Mouse (Mus musculus): ENCODE measurements around the gene Nin. TPM values are rescaled to one million over a fixed set of nuclear protein-coding genes. Genes with fewer than 3 reads are reported as not detected.

Gene Nin
- polyA plus RNA-seq, 1 experiment from 2014 or later, result 11.0 TPM

GRCm38 (mm10) chr12:70075001-70075400, 38.5 kb downstream of the Nin start:
- no peak for ATAC-seq (ENCODE audit: low FRiP score, low read depth)
- Histone ChIP-seq H3K9ac (no peak overlapping the region), H3K4me2 (replicated peaks) (no peak overlapping the region), H3K9me3 (no peaks in the 10 kb centered on the region), H3K36me3 (peaks cover 16% of the 10 kb centered on the region), H3K27me3 (no peaks in the 10 kb centered on the region), H3K4me1 (0 out of 2 replicates have a peak, but pooled peaks cover 4% of the 10 kb centered on the region), H3K4me3 (no peak overlapping the region), H3K27ac (no peak overlapping the region)
- 86% methylated on average over 2 of the region's 2 CpGs for WGBS

- no peak overlapping the region for H3K27ac ChIP-seq
- whole genome bisulfite sequencing, result 78% methylated on average over 7 of the region's 7 CpGs
- no peaks in the 10 kb centered on the region for H3K9me3 ChIP-seq
- H3K4me3 ChIP-seq, result no peak overlapping the region
- peaks cover 20% of the 10 kb centered on the region for H3K4me1 ChIP-seq
- peaks cover 4% of the 10 kb centered on the region for H3K36me3 ChIP-seq
- no peak overlapping the region for H3K4me2 ChIP-seq (replicated peaks)
- H3K27me3 ChIP-seq, result no peaks in the 10 kb centered on the region
- ATAC-seq (ENCODE audit: low FRiP score, low read depth), result no peak
- no peak overlapping the region for H3K9ac ChIP-seq
These were observed 42.6 kb downstream of the Nin start for GRCm38 (mm10) chr12:70070888-70071287.

- Histone ChIP-seq H3K27me3 (no peaks in the 10 kb centered on the region), H3K36me3 (peaks cover 4% of the 10 kb centered on the region), H3K9ac (no peak overlapping the region), H3K4me2 (replicated peaks) (no peak overlapping the region), H3K9me3 (no peaks in the 10 kb centered on the region), H3K27ac (no peak overlapping the region), H3K4me3 (no peak overlapping the region), H3K4me1 (peaks cover 20% of the 10 kb centered on the region)
- ATAC-seq (ENCODE audit: low FRiP score, low read depth), result no peak
- WGBS, result 41% methylated on average over 4 of the region's 4 CpGs
These were observed 43.2 kb downstream of the Nin start for GRCm38 (mm10) chr12:70070306-70070705.

- Histone ChIP-seq H3K36me3 (no peaks in the 10 kb centered on the region), H3K4me2 (replicated peaks) (no peak overlapping the region), H3K27ac (no peak overlapping the region), H3K27me3 (no peaks in the 10 kb centered on the region), H3K9me3 (no peaks in the 10 kb centered on the region), H3K4me1 (peaks cover 20% of the 10 kb centered on the region), H3K4me3 (no peak overlapping the region), H3K9ac (0 out of 2 replicates have a peak overlapping the region, but pooled peaks have one; percentile 25)
- ATAC-seq (ENCODE audit: low FRiP score, low read depth), result 0 out of 2 replicates have a peak, but pooled peaks have one; percentile 15
- WGBS, result 11% methylated on average over 6 of the region's 6 CpGs
These were observed 44.8 kb downstream of the Nin start for GRCm38 (mm10) chr12:70068647-70069257.

GRCm38 (mm10) chr12:70067849-70068248, 45.7 kb downstream of the Nin start:
- H3K4me2 ChIP-seq (replicated peaks), result no peak overlapping the region
- no peak overlapping the region for H3K9ac ChIP-seq
- H3K4me1 ChIP-seq, result peaks cover 19% of the 10 kb centered on the region
- WGBS, result 77% methylated on average over 9 of the region's 9 CpGs
- H3K27ac ChIP-seq, result no peak overlapping the region
- no peaks in the 10 kb centered on the region for H3K36me3 ChIP-seq
- no peaks in the 10 kb centered on the region for H3K9me3 ChIP-seq
- ATAC-seq (ENCODE audit: low FRiP score, low read depth), result no peak
- H3K4me3 ChIP-seq, result no peak overlapping the region
- H3K27me3 ChIP-seq, result no peaks in the 10 kb centered on the region

- Histone ChIP-seq H3K4me2 (replicated peaks) (no peak overlapping the region), H3K27ac (no peak overlapping the region), H3K4me3 (no peak overlapping the region), H3K9me3 (no peaks in the 10 kb centered on the region), H3K36me3 (peaks cover 8% of the 10 kb centered on the region), H3K4me1 (peaks cover 20% of the 10 kb centered on the region), H3K27me3 (no peaks in the 10 kb centered on the region), H3K9ac (no peak overlapping the region)
- ATAC-seq (ENCODE audit: low FRiP score, low read depth), result peak; percentile 72; the same call in 1 of the 2 replicates
- 36% methylated on average over 3 of the region's 3 CpGs for WGBS
These were observed 51.4 kb downstream of the Nin start for GRCm38 (mm10) chr12:70062114-70062513.

- H3K27ac ChIP-seq, result no peak overlapping the region
- peaks cover 27% of the 10 kb centered on the region for H3K36me3 ChIP-seq
- WGBS, result 62% methylated on average over 14 of the region's 14 CpGs
These were observed 54.3 kb downstream of the Nin start for GRCm38 (mm10) chr12:70058956-70059851.

GRCm38 (mm10) chr12:70050699-70051098, 62.8 kb downstream of the Nin start:
- Histone ChIP-seq H3K9me3 (no peaks in the 10 kb centered on the region), H3K4me1 (no peaks in the 10 kb centered on the region), H3K4me2 (replicated peaks) (no peak overlapping the region), H3K27me3 (no peaks in the 10 kb centered on the region), H3K4me3 (no peak overlapping the region), H3K36me3 (peaks cover 83% of the 10 kb centered on the region), H3K9ac (no peak overlapping the region), H3K27ac (no peak overlapping the region)
- 76% methylated on average over 7 of the region's 7 CpGs for WGBS
- no peak for ATAC-seq (ENCODE audit: low FRiP score, low read depth)

More at GRCm38 (mm10) chr12:70058956-70059851, 54.3 kb downstream of the Nin start:
- peak; percentile 40; the same call in 1 of the 2 replicates for ATAC-seq (ENCODE audit: low FRiP score, low read depth)
- Histone ChIP-seq H3K9ac (no peak overlapping the region), H3K4me2 (replicated peaks) (no peak overlapping the region), H3K4me1 (peaks cover 20% of the 10 kb centered on the region), H3K27me3 (no peaks in the 10 kb centered on the region), H3K9me3 (no peaks in the 10 kb centered on the region), H3K4me3 (no peak overlapping the region)

GRCm38 (mm10) chr12:70048741-70049140, 64.8 kb downstream of the Nin start:
- Histone ChIP-seq H3K4me1 (no peaks in the 10 kb centered on the region), H3K4me2 (replicated peaks) (no peak overlapping the region), H3K27ac (no peak overlapping the region), H3K9me3 (no peaks in the 10 kb centered on the region), H3K4me3 (no peak overlapping the region), H3K36me3 (peaks cover 78% of the 10 kb centered on the region), H3K9ac (no peak overlapping the region), H3K27me3 (no peaks in the 10 kb centered on the region)
- ATAC-seq (ENCODE audit: low FRiP score, low read depth), result no peak
- WGBS, result 86% methylated on average over 9 of the region's 9 CpGs

GRCm38 (mm10) chr12:70047281-70047680, 66.2 kb downstream of the Nin start:
- ATAC-seq (ENCODE audit: low FRiP score, low read depth), result no peak
- no peaks in the 10 kb centered on the region for H3K27me3 ChIP-seq

GRCm38 (mm10) chr12:70044353-70044752, 69.2 kb downstream of the Nin start:
- Histone ChIP-seq H3K36me3 (peaks cover 73% of the 10 kb centered on the region), H3K27me3 (no peaks in the 10 kb centered on the region), H3K4me1 (no peaks in the 10 kb centered on the region), H3K9me3 (no peaks in the 10 kb centered on the region), H3K9ac (no peak overlapping the region), H3K27ac (no peak overlapping the region), H3K4me3 (no peak overlapping the region), H3K4me2 (replicated peaks) (no peak overlapping the region)
- 71% methylated on average over 4 of the region's 4 CpGs for WGBS
- ATAC-seq (ENCODE audit: low FRiP score, low read depth), result no peak

More at GRCm38 (mm10) chr12:70047281-70047680, 66.2 kb downstream of the Nin start:
- Histone ChIP-seq H3K4me1 (no peaks in the 10 kb centered on the region), H3K27ac (no peak overlapping the region), H3K36me3 (peaks cover 82% of the 10 kb centered on the region), H3K4me2 (replicated peaks) (no peak overlapping the region), H3K9me3 (no peaks in the 10 kb centered on the region), H3K9ac (no peak overlapping the region), H3K4me3 (no peak overlapping the region)
- WGBS, result 91% methylated on average over 7 of the region's 7 CpGs

- Histone ChIP-seq H3K9ac (no peak overlapping the region), H3K4me1 (no peaks in the 10 kb centered on the region), H3K4me2 (replicated peaks) (no peak overlapping the region), H3K4me3 (no peak overlapping the region), H3K27me3 (no peaks in the 10 kb centered on the region), H3K27ac (no peak overlapping the region), H3K9me3 (no peaks in the 10 kb centered on the region), H3K36me3 (peaks cover 71% of the 10 kb centered on the region)
- 88% methylated on average over 13 of the region's 13 CpGs for WGBS
- ATAC-seq (ENCODE audit: low FRiP score, low read depth), result no peak
These were observed 70.1 kb downstream of the Nin start for GRCm38 (mm10) chr12:70043421-70043820.

Data from limb, embryonic 13.5 days (tissue).